Mouse (Mus musculus): ENCODE results near the gene Snx7. TPM values are rescaled to one million over a fixed set of nuclear protein-coding genes. Genes with fewer than 3 reads are reported as not detected.
A peak's percentile ranks its signal among the peaks of the same experiment; 100 is the strongest.

Snx7 gene
- polyA plus RNA-seq, 1 experiment from 2014 or later = 66.3 TPM

- Histone ChIP-seq H3K4me2 (ENCODE audit: low read depth, low read length) (no peak overlapping the region), H3K9ac (ENCODE audit: low read length) (no peak overlapping the region), H3K27me3 (ENCODE audit: control insufficient read depth, insufficient read depth, low read depth, low read length) (no peaks in the 10 kb centered on the region), H3K9me3 (ENCODE audit: control insufficient read depth, low read length) (no peaks in the 10 kb centered on the region), H3K27ac (ENCODE audit: low read length) (no peak overlapping the region), H3K36me3 (ENCODE audit: control insufficient read depth, insufficient read depth, low read length) (peaks cover 6% of the 10 kb centered on the region), H3K4me1 (replicated peaks; ENCODE audit: control insufficient read depth, insufficient read depth, low read length) (peaks cover 9% of the 10 kb centered on the region; the same call in 1 of the 2 replicates), H3K4me3 (ENCODE audit: low read length) (no peak overlapping the region)
- 52% methylated on average over 2 of the region's 2 CpGs for whole genome bisulfite sequencing
- no peak for ATAC-seq (ENCODE audit: low read depth)
Measured at GRCm38 (mm10) chr3:117862951-117863350, 5.8 kb downstream of the Snx7 start.

- ATAC-seq (ENCODE audit: low read depth) = peak; percentile 90
- peak overlapping the region; percentile 46 for H3K27ac ChIP-seq (ENCODE audit: low read length)
- WGBS = 50% methylated on average over 6 of the region's 6 CpGs
- no peak overlapping the region for H3K4me3 ChIP-seq (ENCODE audit: low read length)
- peaks cover 9% of the 10 kb centered on the region; the same call in 1 of the 2 replicates for H3K4me1 ChIP-seq (replicated peaks; ENCODE audit: control insufficient read depth, insufficient read depth, low read length)
- no peaks in the 10 kb centered on the region for H3K27me3 ChIP-seq (ENCODE audit: control insufficient read depth, insufficient read depth, low read depth, low read length)
- H3K9ac ChIP-seq (ENCODE audit: low read length) = no peak overlapping the region
- H3K36me3 ChIP-seq (ENCODE audit: control insufficient read depth, insufficient read depth, low read length) = peaks cover 6% of the 10 kb centered on the region
- no peaks in the 10 kb centered on the region for H3K9me3 ChIP-seq (ENCODE audit: control insufficient read depth, low read length)
- H3K4me2 ChIP-seq (ENCODE audit: low read depth, low read length) = no peak overlapping the region
Measured at GRCm38 (mm10) chr3:117861977-117862434, 6.7 kb downstream of the Snx7 start.

- ATAC-seq (ENCODE audit: low read depth) = no peak
- WGBS = 86% methylated on average over 3 of the region's 3 CpGs
- 0 out of 2 replicates have a peak, but pooled peaks cover 6% of the 10 kb centered on the region for H3K4me1 ChIP-seq (replicated peaks; ENCODE audit: control insufficient read depth, insufficient read depth, low read length)
- H3K9ac ChIP-seq (ENCODE audit: low read length) = no peak overlapping the region
- no peaks in the 10 kb centered on the region for H3K9me3 ChIP-seq (ENCODE audit: control insufficient read depth, low read length)
- H3K4me2 ChIP-seq (ENCODE audit: low read depth, low read length) = no peak overlapping the region
- H3K27me3 ChIP-seq (ENCODE audit: control insufficient read depth, insufficient read depth, low read depth, low read length) = no peaks in the 10 kb centered on the region
- no peak overlapping the region for H3K4me3 ChIP-seq (ENCODE audit: low read length)
- H3K36me3 ChIP-seq (ENCODE audit: control insufficient read depth, insufficient read depth, low read length) = peaks cover 6% of the 10 kb centered on the region
- no peak overlapping the region for H3K27ac ChIP-seq (ENCODE audit: low read length)
Measured at GRCm38 (mm10) chr3:117858996-117859395, 9.7 kb downstream of the Snx7 start.

GRCm38 (mm10) chr3:117853729-117854128 lies 15.0 kb downstream of the Snx7 start:
- H3K9ac ChIP-seq (ENCODE audit: low read length) = no peak overlapping the region
- no peak for ATAC-seq (ENCODE audit: low read depth)
- H3K27me3 ChIP-seq (ENCODE audit: control insufficient read depth, insufficient read depth, low read depth, low read length) = no peaks in the 10 kb centered on the region
- no peaks in the 10 kb centered on the region for H3K9me3 ChIP-seq (ENCODE audit: control insufficient read depth, low read length)
- 60% methylated on average over 3 of the region's 3 CpGs for WGBS
- H3K36me3 ChIP-seq (ENCODE audit: control insufficient read depth, insufficient read depth, low read length) = no peaks in the 10 kb centered on the region
- no peak overlapping the region for H3K4me3 ChIP-seq (ENCODE audit: low read length)
- no peak overlapping the region for H3K4me2 ChIP-seq (ENCODE audit: low read depth, low read length)
- peak overlapping the region; percentile 41; the same call in 1 of the 2 replicates for H3K27ac ChIP-seq (ENCODE audit: low read length)
- peaks cover 3% of the 10 kb centered on the region; the same call in 1 of the 2 replicates for H3K4me1 ChIP-seq (replicated peaks; ENCODE audit: control insufficient read depth, insufficient read depth, low read length)

- H3K4me2 ChIP-seq (ENCODE audit: low read depth, low read length) = no peak overlapping the region
- WGBS = 91% methylated on average over 3 of the region's 3 CpGs
- no peak overlapping the region for H3K27ac ChIP-seq (ENCODE audit: low read length)
- no peaks in the 10 kb centered on the region for H3K36me3 ChIP-seq (ENCODE audit: control insufficient read depth, insufficient read depth, low read length)
- H3K9me3 ChIP-seq (ENCODE audit: control insufficient read depth, low read length) = no peaks in the 10 kb centered on the region
- no peak for ATAC-seq (ENCODE audit: low read depth)
- no peak overlapping the region for H3K9ac ChIP-seq (ENCODE audit: low read length)
- H3K4me3 ChIP-seq (ENCODE audit: low read length) = no peak overlapping the region
- H3K27me3 ChIP-seq (ENCODE audit: control insufficient read depth, insufficient read depth, low read depth, low read length) = no peaks in the 10 kb centered on the region
- H3K4me1 ChIP-seq (replicated peaks; ENCODE audit: control insufficient read depth, insufficient read depth, low read length) = peaks cover 3% of the 10 kb centered on the region; the same call in 1 of the 2 replicates
Measured at GRCm38 (mm10) chr3:117852054-117852361, 16.7 kb downstream of the Snx7 start.

- no peak for ATAC-seq (ENCODE audit: low read depth)
- Histone ChIP-seq H3K4me3 (ENCODE audit: low read length) (no peak overlapping the region), H3K4me2 (ENCODE audit: low read depth, low read length) (no peak overlapping the region), H3K9me3 (ENCODE audit: control insufficient read depth, low read length) (no peaks in the 10 kb centered on the region), H3K27me3 (ENCODE audit: control insufficient read depth, insufficient read depth, low read depth, low read length) (no peaks in the 10 kb centered on the region), H3K4me1 (replicated peaks; ENCODE audit: control insufficient read depth, insufficient read depth, low read length) (peaks cover 3% of the 10 kb centered on the region; the same call in 1 of the 2 replicates), H3K27ac (ENCODE audit: low read length) (no peak overlapping the region), H3K9ac (ENCODE audit: low read length) (no peak overlapping the region), H3K36me3 (ENCODE audit: control insufficient read depth, insufficient read depth, low read length) (no peaks in the 10 kb centered on the region)
- WGBS = 90% methylated on average over 18 of the region's 18 CpGs
Measured at GRCm38 (mm10) chr3:117851278-117852053, 17.3 kb downstream of the Snx7 start.

GRCm38 (mm10) chr3:117848866-117849265 lies 19.9 kb downstream of the Snx7 start:
- 83% methylated on average over 6 of the region's 6 CpGs for WGBS
- H3K4me2 ChIP-seq (ENCODE audit: low read depth, low read length) = no peak overlapping the region
- no peak overlapping the region for H3K4me3 ChIP-seq (ENCODE audit: low read length)
- no peaks in the 10 kb centered on the region for H3K27me3 ChIP-seq (ENCODE audit: control insufficient read depth, insufficient read depth, low read depth, low read length)
- H3K27ac ChIP-seq (ENCODE audit: low read length) = no peak overlapping the region
- no peak overlapping the region for H3K9ac ChIP-seq (ENCODE audit: low read length)
- no peaks in the 10 kb centered on the region for H3K9me3 ChIP-seq (ENCODE audit: control insufficient read depth, low read length)
- H3K4me1 ChIP-seq (replicated peaks; ENCODE audit: control insufficient read depth, insufficient read depth, low read length) = peaks cover 3% of the 10 kb centered on the region; the same call in 1 of the 2 replicates
- ATAC-seq (ENCODE audit: low read depth) = no peak
- H3K36me3 ChIP-seq (ENCODE audit: control insufficient read depth, insufficient read depth, low read length) = 0 out of 2 replicates have a peak, but pooled peaks cover 2% of the 10 kb centered on the region

GRCm38 (mm10) chr3:117842658-117843057 lies 26.1 kb downstream of the Snx7 start:
- no peak for ATAC-seq (ENCODE audit: low read depth)
- H3K4me1 ChIP-seq (replicated peaks; ENCODE audit: control insufficient read depth, insufficient read depth, low read length) = no peaks in the 10 kb centered on the region
- 0 out of 2 replicates have a peak, but pooled peaks cover 2% of the 10 kb centered on the region for H3K36me3 ChIP-seq (ENCODE audit: control insufficient read depth, insufficient read depth, low read length)
- no peaks in the 10 kb centered on the region for H3K27me3 ChIP-seq (ENCODE audit: control insufficient read depth, insufficient read depth, low read depth, low read length)
- no peak overlapping the region for H3K4me2 ChIP-seq (ENCODE audit: low read depth, low read length)
- no peak overlapping the region for H3K27ac ChIP-seq (ENCODE audit: low read length)
- no peak overlapping the region for H3K4me3 ChIP-seq (ENCODE audit: low read length)
- H3K9me3 ChIP-seq (ENCODE audit: control insufficient read depth, low read length) = no peaks in the 10 kb centered on the region
- H3K9ac ChIP-seq (ENCODE audit: low read length) = no peak overlapping the region
- WGBS = 83% methylated on average over 1 of the region's 1 CpGs

- Histone ChIP-seq H3K36me3 (ENCODE audit: control insufficient read depth, insufficient read depth, low read length) (peaks cover 7% of the 10 kb centered on the region), H3K27ac (ENCODE audit: low read length) (no peak overlapping the region), H3K9me3 (ENCODE audit: control insufficient read depth, low read length) (no peaks in the 10 kb centered on the region), H3K4me2 (ENCODE audit: low read depth, low read length) (no peak overlapping the region), H3K9ac (ENCODE audit: low read length) (no peak overlapping the region), H3K4me3 (ENCODE audit: low read length) (no peak overlapping the region), H3K27me3 (ENCODE audit: control insufficient read depth, insufficient read depth, low read depth, low read length) (no peaks in the 10 kb centered on the region), H3K4me1 (replicated peaks; ENCODE audit: control insufficient read depth, insufficient read depth, low read length) (no peaks in the 10 kb centered on the region)
- WGBS = 49% methylated on average over 12 of the region's 12 CpGs
- ATAC-seq (ENCODE audit: low read depth) = no peak
Measured at GRCm38 (mm10) chr3:117839867-117840545, 28.7 kb downstream of the Snx7 start.
